Mouse (Mus musculus) brain, embryonic 14.5 days (tissue): Measurements from ENCODE around the gene Ssb.

Experiments
- CTCF ChIP-seq: fragments of 200-500 bp; IDR thresholded peaks from 2 replicates; pipeline ENCODE4 v1.5.1; 2012; ENCODE audit warnings: inconsistent platforms, mild to moderate bottlenecking, moderate library complexity, borderline replicate concordance; ENCODE audit not compliant: insufficient read depth, insufficient read length; ENCODE audit errors: extremely low read depth
- POLR2A ChIP-seq: fragments of 200-500 bp; IDR thresholded peaks from 2 replicates; pipeline ENCODE4 v1.6.1; 2012; ENCODE audit warnings: mild to moderate bottlenecking, inconsistent platforms, borderline replicate concordance; ENCODE audit not compliant: poor library complexity, insufficient read depth, insufficient read length, severe bottlenecking; ENCODE audit errors: extremely low read depth

GRCm38 (mm10) chr2:69823129-69823677 is 38.2 kb upstream of the Ssb start:
- TF ChIP-seq CTCF (no peak), POLR2A (no peak)
